Mouse (Mus musculus): ENCODE data around the gene Als2cl.

Als2cl gene

GRCm38 (mm10) chr9:110916786-110917185 is 37.1 kb downstream of the Als2cl start, which contains the start of gene Fam240a:
Gene Fam240a (minus strand): TSS chr9:110916861.
- DNase-seq (ENCODE audit: low spot score in 2 of 2) = no peak

DNA sequence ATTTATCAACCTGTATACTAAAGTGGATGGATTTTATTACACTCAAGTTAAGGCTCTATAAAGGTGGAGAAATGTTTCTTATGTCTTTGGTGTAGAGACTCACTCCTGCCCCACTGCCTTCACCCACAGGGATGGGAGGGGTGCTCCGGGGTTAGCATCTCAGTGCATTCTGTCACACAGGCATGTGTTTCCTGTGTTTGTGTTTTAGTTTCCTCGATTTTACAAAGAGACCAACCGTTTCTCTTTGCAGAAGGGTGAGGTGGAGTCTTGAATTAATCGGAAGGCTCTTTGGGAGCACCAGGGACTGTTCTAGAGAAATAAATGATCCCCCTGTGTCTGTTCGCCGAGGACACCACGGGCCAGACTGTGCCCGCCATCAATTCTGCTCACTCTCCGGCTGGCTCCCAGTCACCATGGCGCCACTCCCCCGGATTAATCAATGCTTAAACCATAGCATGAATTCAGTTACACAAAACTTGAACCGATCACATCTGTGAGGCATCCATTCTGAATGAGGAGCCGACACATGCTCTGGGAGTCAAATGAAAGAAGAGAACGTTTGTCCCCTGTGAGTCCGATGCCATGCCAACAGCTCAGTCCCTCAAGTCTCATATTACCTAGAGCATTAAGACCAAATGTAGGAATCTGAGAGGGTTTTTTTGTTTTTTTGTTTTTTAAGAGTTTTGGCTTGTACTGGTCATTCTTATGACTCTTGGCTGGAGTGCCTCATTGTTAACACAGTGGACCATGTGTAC is 41.2 kb downstream of the Als2cl start:
- DNase-seq (ENCODE audit: low spot score in 2 of 2) = no peak

DNA sequence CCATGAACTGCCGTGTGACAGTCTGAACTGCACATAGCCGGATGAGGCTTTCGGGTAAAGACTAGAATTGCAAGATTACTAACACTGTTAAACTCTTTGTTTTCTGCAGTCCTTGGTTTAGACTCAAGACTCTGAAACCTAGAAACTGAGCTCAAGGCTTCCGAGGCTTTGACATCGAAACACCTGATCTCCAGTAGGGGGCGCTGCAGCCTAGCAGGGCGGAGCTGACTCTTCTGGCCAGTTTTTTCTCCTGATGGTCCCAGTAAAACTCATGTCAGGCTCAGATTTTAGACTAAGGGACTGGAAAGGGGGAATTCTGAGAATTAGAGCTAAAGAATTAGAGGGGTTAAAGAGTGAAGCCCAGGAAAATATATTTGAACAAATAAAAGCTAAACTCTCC is 43.1 kb downstream of the Als2cl start:
- DNase-seq (ENCODE audit: low spot score in 2 of 2) = peak in 1 of 2 experiments; percentile 40

DNA sequence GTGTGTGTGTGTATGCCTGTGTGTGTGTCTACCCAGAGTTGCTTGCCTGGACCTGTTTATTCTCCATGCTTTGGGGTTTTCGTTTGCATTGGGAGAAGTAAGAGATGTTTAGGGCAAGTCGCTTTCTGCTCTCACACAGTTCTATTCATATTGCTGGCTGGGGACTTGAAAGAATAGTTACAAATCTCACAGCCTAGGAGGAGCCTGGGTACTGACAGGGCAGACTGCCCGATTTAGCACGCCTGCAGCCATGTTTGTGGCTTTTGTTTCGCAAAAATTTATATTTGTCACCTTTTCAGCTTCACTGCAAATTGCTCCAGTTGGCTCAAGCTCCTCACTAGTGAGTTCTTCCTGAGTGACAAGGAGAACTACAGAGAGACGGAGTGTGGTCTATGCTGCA is 51.9 kb downstream of the Als2cl start:
- no peak for DNase-seq (ENCODE audit: low spot score in 2 of 2)

DNA sequence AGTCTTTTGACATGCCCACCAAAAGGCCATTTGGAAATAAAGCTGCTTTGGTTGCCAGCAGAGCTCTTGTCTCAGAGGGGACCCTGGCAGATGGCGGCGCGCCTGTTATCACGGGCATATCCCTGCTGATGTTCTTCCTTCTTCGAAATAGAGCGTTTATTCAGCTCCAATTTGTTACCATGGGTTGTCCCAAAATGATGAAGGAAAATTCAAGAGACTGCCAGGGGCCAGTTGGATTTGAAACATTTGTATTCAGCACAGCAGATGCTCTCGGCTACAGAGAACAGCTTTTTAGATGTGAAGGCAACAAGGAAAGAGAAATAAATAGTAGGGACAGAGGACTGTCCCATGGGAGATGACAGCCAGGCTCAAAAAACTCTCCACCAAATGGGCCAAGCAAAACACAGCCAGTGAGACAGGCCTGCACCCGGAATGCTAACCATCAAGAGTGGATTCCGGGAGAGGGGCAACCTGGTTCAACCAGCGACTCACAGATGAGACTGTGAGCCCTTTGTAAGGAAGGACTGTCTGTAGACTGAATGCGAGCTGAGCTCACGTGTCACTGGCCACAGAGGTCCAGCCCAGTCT is 54.3 kb downstream of the Als2cl start:
- DNase-seq (ENCODE audit: low spot score in 2 of 2) = no peak

DNA sequence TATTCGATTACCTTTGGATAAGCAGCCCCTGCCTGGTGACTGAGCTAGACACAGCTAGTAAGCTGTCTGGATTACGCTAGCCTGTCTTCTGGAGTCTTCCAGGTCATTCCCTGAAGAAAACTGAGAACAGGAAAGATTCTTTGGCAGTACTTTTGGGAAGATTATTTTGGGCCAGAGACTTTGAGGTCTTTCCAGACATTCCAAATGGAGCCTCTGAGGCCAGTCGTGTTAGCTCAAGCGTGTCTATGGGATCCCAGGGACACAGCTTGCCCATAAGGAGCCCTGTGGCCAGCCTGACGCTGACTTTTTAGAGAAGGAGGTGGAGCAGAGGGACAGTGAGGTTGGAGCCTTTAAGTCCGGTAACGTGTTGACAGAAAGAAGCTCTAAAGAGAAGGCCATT is 56.3 kb downstream of the Als2cl start:
- DNase-seq (ENCODE audit: low spot score in 2 of 2) = no peak

GRCm38 (mm10) chr9:110937506-110938490 is 58.1 kb downstream of the Als2cl start:
- DNase-seq (ENCODE audit: low spot score in 2 of 2) = no peak

GRCm38 (mm10) chr9:110944265-110944664 is 64.6 kb downstream of the Als2cl start:
- no peak for DNase-seq (ENCODE audit: low spot score in 2 of 2)

DNA sequence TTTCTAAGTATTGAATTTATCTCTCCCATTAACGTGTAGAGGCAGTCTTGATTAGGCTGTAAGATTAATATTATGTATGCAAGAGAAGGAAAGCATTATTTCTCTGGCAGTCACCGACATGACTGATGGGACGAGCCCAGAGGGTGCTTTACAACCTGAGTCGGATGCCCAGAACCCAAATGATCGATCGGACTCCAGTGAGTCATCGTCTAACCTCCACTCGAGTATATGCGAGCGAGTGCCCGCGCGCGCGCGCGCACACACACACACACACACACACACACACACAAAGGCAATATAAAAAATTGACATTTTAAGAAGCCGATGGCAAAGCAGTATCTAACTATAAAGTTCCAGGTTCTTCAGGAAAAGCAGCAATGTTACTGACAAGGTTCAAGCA is 65.7 kb downstream of the Als2cl start:
- no peak for DNase-seq (ENCODE audit: low spot score in 2 of 2)

- no peak for DNase-seq (ENCODE audit: low spot score in 2 of 2)
These were observed 66.3 kb downstream of the Als2cl start, which contains the start of gene Tdgf1 for GRCm38 (mm10) chr9:110945926-110946325. Gene Tdgf1 (minus strand): TSS chr9:110946158.

DNA sequence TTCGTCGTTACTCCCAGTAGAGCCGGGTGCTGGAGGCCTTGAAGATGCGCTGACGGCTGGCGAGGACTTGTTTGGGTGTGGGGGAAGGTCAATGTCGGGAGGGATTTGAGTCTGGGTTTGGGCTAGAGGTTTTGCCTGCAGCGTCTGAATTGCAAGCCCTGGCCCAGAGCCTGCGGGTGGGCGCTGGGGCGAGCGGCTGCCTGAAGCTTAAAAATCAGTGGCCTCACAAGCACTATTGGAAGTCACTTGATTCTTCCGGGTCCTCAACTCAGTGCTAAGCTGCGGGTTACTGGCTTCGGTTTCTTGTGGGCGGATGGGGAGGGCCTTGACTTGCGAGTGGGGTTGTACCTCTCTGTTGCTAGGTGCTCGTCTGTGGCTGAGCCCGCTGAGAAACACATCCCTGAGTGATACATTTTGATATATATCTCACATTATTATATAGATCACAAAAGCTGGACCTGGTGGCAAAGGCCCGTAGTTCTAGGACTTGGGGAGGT is 66.9 kb downstream of the Als2cl start:
- no peak for DNase-seq (ENCODE audit: low spot score in 2 of 2)

- DNase-seq (ENCODE audit: low spot score in 2 of 2) = no peak
These were observed 67.6 kb downstream of the Als2cl start for GRCm38 (mm10) chr9:110947261-110947661.

DNA sequence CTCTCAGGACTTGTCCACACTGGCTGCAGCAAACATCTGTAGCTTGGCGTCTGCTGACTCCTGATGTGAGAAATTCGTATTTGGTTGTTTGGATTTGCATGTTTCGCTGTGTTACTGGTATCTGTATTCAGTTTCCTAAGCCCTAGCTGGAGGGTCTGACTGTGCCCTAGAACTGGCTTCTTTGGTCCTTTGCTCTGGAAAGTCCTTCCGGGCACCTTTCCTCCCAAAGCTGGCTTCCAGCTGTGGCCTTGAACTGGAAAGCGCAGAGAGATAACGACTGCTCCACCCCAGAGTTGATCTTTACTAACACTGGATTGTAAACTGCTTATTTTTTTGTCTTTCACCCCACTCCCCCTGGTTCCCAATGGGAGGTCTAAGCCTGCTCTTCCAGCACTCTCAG is 68.2 kb downstream of the Als2cl start:
- DNase-seq (ENCODE audit: low spot score in 2 of 2) = no peak

GRCm38 (mm10) chr9:110948813-110949310 is 69.2 kb downstream of the Als2cl start:
- no peak for DNase-seq (ENCODE audit: low spot score in 2 of 2)

GRCm38 (mm10) chr9:110950109-110950508 is 70.4 kb downstream of the Als2cl start:
- no peak for DNase-seq (ENCODE audit: low spot score in 2 of 2)
